Mouse (Mus musculus): ENCODE data around the gene Vezf1.
"Not testable (repeated sequence)": the region's sequence is repeated elsewhere in the genome, so short reads cannot be mapped to it uniquely, and the experiment has no call there.

Gene Vezf1

DNA sequence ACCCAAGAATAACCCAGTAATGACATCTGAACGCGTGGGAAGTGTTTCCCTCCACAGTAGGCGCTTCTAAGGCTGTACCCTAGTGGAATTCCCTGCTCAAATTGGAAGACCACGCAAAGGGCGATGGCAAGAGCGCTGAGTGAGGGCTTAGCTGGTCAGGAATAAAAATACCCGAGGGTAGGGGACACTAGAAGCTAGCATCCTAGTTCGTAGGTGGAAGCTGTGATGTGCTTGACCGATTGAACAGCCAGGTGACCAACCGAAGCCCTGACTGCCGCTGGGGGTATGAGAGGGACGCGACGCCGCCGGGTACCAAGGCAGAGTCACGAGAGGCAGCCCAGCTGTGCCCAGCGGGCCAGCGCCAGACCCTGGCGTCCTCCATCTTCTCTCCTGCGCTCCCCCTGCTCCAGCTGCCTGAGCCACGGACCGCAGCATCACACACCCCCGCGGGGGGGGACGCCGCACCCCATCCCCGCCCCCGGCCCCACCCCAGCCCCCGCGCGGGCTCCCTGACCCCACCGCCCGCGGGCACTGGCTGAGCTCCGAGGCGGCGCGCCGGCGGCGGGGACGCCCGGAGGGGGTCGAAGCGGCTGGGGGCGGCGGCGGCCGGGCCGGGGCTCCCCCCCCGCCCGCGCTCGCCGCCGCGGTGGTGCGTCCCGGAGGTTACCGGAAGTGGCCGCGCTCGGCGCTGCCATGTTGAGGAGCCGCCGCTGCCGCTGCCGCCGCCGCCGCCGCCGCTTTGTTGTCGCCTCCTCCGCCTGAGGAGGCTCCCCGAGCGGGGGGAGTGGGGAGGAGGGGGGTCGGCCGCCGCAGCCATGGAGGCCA is at the start of gene Vezf1:
Vezf1 (plus strand) TSS at position 694 of the 825 bp plus-strand sequence.
- DNase-seq (ENCODE audit: low spot score) = peak; percentile 83

DNA sequence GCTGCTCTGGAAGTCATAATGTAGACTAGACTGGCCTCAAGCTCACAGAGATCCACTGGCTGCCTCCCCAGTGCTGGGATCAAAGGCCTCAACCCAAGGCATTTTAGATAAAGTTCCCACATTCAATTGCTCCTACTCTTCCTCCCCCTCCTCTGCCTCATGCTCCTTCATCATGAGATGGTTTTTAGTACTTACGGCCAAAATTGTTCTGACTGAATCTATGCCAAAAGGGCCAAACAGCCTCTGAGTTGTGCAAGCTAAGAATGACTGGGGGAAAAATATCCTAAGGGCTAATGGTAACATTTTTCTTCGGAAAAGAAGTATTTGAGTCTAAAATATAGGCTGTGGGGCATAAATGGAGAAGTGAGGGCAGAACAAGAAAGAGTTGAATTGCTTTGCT is 44.1 kb upstream of the Vezf1 start:
- no peak for DNase-seq (ENCODE audit: low spot score)

DNA sequence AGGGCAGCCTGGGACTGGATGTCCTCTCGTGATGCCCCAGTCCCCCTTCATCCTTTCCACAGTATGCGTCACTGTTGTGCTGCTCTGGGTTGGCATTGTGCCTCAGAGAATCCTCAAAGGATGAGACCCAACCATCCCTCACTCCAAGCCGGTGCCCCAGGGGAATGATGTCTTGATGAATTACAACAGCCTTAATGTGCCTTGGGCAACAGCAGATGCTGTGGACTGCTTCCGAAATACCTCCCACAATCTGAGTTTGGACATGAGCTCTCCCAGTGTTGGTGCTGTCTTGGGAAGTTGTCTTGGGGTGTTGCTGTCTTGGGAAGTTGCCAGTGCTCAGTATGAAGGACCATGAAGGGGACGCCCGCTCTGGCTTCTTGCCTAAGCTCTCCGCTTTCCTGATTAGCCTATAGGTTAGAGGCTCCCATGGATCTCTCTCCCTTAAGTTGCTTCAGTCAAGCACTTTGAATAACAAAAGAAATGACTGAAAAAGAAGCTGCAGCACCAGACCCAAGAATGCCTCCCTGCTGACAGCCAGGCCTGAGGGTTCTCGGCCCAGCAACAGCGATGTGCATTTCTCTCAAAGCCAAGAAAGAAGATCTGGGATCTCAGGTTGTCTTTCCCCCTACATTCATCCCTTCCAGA is 40.6 kb upstream of the Vezf1 start:
- no peak for DNase-seq (ENCODE audit: low spot score)

DNA sequence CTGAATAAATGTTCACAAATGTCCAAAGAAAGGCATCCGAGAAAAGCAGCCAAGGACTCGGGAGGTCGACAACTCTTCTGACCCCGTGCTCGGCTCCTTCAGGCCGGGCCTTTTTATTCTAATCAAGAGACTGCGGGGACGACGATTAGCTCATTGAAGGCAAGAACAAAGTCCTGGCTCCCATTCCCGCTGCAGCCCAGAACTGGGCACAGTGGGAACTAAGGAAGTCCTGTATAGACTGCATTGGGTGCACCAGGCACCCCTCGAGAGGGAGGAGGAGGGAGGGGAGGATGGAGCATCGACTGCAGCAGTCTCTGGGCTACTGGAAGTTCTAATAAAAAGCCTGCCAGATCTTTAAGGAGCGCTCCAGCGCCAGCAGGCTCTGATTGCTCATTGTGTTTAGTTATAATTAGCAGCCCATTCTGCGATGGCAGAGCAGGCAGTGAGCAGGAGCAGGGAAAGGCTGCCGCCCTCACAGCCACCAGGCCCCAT is 39.8 kb upstream of the Vezf1 start:
- no peak for DNase-seq (ENCODE audit: low spot score)

DNA sequence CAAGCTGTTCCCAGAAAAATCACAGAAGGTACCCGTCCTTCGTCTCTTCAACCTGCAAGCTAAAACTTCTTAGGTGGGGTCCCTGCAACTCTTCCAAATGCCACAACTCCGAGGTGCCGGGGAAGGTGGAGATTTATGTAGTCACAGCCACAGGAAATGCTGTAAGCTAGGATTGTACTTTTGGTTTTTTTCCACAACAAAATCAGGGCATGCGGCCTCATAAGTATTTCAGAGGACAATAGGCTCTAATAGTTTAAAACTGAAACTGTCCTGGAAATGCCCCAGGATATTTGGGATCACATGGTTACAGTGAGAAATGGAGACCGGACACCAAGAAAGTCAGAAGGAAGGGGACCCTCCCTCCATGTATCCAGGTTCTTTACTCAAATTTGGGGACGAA is 37.9 kb upstream of the Vezf1 start:
- DNase-seq (ENCODE audit: low spot score) = no peak

DNA sequence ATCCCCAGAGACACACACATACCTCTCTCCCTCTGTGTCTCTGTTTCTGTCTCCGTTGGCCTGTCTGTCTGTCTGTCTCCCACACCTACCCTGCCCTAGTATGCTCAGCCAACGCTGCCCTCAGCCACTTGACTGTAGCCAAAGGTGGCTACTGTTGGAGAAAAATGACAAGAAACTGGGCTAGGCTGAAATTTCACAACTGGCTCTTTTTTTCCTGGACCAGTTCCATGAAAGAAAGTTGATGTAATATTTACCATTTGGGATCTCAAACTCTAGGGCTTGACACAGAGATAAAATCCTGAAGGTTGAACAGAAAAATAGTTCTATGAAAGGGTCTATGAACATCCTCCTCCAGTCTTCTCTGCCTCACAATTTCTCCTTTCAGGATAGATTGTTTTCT is 37.2 kb upstream of the Vezf1 start:
- no peak for DNase-seq (ENCODE audit: low spot score)

DNA sequence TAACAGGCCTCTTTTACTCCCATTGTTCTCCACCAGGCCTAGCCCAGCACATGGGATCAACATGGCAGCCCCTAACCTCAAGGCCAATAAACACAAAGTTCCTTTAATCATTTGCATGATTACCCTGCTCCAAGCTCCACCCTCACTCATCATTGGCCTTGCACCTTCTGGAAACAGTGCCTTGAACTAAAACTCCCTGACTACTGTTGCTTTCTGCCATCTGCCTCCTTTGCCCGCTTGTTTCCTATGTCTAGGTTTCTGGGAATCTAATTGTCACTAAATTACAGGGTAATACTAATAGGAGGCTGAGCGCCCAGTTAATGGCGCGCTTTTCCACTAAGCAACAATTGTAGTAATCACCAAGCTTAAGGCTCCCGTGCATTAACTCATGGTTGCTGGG is 36.3 kb upstream of the Vezf1 start:
- DNase-seq (ENCODE audit: low spot score) = no peak

DNA sequence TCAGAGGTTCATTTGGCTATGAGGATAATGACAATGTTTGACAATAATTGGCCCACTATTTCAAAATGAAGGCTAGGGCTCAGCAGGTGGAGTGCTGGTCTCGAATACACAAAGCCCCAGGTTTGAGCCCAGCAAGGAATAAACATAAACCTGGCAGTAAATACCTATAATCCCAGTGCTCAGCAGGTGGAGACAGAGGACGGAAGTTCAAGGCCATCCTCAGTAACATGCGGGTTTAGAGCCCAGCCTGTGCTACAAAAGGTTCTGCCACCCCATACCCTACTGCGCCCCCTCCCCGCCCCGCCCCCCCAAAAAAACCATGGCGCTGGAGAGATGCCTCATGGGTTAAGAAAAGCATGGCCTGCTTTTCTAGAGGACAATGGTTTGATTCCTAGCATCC is 32.1 kb upstream of the Vezf1 start:
- DNase-seq (ENCODE audit: low spot score) = no peak

DNA sequence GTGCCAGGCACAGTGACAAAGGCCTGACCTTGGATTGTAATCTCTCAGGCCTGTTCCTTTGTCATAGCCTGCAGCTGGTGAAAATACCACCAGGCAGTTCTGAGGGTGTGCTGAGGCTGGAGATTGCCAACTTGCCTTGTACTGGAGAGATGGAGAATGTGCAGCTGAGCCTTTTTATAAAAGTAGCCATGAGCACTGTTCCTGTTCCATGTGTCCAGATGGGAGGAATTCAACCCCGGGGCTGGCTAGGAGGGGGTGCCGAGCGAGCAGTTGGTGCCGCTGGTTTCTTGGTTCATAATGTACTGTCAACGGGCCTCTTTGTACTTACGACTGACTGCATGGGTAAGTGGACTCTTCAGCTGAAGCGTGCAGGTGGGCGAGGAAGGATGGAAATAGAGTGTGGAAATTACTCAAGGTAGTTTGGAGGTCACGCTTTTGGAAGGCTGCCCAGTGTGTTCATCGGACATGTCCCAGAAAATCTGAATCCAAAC is 31.3 kb upstream of the Vezf1 start:
- no peak for DNase-seq (ENCODE audit: low spot score)

DNA sequence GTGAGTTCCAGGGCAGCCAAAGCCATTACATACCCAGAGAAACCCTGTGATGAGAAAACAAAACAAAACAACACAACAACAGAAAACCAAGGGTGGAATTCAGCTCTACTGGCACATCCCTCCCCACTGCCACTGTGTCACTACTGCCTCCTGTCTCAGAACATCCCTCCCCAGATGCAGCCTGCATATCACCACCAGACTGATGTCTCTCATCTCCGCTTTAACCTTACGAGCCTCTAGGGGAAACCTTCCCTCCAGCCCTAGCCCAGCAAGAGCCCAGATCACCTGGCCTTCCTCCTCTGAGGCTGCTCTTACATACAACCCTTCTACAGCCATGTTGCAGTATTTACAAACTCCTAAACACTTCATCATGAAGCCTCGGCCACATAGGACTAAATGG is 30.7 kb upstream of the Vezf1 start:
- no peak for DNase-seq (ENCODE audit: low spot score)

DNA sequence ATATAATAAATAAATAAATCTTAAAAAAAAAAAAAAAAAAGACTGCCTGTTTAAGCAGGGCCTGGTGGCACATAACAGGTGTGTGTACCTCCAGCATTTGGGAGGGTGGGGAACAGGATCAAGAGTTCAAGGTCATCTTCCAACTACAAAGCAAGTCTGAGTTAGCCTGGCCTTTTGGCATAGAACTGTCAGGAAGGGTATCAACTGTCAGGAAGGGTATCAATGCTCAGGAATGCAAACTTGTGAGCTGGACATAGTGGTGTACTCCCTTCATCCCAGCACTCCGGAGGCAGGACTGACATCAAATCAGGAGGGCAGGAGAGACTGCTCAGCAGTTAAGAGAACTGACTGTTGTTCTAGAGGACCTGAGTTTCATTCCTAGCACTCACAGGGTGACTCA is 29.0 kb upstream of the Vezf1 start:
- no peak for DNase-seq (ENCODE audit: low spot score)

DNA sequence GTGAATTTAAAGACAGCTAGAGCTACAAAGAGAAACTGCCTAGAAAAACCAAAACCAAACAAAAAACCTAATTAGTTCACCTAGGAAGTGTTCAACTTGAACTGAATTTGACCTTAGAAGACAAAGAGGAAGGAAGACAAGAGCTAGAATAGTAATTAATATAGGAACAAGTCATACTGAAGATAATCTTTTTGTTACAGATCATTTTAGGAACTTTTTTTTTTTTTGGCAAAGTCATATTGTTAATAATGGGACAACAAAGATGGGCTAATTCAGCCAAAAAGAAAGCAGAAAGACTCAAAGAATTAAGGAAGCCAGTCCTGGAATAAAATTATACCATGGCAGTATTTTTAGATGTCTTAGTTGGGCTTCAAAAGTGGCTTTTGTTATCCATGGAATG is 23.8 kb upstream of the Vezf1 start:
- no peak for DNase-seq (ENCODE audit: low spot score)

DNA sequence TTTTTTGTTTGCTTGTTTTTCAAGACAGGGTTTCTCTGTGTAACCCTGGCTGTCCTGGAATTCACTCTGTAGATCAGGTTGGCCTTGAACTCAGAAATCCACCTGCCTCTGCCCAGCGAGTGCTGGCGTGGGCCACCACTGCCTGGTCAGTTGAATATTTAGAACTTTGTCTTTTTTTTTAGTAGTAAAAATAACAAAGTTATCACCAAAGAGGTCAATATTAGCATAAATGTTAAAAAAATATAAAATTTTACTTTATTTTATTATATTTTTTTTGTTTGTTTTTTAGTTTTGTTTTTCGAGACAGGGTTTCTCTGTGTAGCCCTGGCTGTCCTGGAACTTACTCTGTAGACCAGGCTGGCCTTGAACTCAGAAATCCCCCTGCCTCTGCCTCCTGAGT is 22.9 kb upstream of the Vezf1 start:
- not testable (repeated sequence) for DNase-seq (ENCODE audit: low spot score)

DNA sequence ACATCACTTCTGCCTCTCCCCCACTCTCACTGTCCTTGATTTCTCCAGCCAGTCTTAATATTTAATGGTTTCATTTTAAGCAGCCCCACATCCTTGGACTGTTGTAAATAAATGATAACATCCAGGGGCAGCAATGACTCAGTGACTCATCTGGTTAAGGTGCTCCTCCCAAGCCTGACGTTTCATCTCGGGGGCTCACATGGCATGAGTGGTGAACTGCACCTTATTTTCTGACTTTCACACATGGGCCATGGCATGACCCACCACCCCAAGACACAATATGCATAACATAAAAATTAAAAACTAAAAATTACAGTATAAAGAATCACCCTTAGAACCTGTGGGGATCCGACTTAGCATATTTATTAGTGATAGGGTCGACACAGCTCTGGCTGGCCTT is 22.2 kb upstream of the Vezf1 start:
- DNase-seq (ENCODE audit: low spot score) = no peak

DNA sequence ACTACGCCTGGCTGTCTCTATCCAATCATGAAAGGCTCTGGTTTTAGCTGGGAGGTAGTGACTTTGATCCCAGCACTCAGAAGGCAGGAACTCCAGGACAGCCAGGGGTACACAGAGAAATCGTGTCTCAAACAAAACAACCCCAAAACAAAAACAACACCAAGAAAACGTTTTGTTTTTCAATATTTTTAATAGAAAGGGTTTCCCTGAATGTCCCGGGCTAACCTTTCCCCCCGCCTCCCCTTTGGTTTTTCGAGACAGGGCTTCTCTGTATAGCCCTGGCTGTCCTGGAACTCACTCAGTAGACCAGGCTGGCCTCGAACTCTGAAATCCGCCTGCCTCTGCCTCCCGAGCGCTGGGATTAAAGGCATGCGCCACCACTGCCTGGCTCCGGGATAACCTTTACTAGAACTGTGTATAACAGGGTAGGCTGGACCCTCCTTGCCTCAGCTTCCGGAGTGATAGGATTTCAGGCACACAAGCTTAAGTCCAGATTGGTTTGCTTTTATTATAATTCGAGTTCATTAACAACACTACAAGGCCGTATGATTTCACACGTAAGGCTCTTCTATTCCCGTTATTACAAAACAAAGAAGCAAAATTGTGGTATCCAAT is 21.6 kb upstream of the Vezf1 start:
- DNase-seq (ENCODE audit: low spot score) = peak; percentile 29

DNA sequence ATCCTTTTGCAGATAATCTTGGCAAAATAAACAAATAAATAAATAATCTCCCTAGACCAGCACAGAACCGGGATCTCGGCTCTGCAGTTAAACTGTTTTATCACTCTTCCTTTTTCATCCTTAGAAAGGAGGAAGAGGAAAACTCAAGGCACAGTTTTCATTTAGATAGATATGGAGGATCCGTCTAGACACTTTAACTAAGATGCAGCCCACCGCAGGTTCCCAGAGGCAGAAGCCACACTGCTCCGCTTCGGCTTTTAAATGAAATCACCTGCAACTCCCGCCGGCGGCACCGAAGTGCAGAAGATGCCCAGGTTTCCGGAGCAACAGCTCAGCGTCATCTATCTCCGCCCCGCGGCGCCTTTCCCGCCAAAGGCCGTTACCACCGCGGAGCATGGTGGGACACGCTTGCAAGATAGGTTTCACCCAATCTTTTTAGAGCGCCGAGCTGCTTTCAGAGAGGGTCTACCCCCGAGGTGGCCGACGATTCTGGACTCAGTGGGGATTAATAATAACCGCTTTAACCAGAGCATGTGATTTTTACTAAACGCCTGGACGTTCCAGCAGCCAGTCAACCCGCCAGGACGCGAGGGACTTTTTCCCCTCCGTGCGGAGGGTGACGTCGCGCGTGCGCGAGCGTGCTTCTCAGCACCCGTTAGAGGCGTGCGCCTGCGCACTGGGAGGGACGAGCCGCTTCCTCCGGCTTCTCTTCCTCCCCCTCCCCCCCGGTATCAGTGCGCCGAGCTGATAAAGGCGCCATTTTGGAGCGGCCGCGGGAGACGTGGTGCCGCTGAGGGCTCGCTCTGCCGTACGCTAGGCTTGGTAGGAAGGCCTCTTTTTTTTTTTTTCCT is 20.9 kb upstream of the Vezf1 start, which contains the start of gene Srsf1:
Srsf1 (plus strand) TSS at position 430 of the 851 bp plus-strand sequence.
- DNase-seq (ENCODE audit: low spot score) = peak; percentile 99

DNA sequence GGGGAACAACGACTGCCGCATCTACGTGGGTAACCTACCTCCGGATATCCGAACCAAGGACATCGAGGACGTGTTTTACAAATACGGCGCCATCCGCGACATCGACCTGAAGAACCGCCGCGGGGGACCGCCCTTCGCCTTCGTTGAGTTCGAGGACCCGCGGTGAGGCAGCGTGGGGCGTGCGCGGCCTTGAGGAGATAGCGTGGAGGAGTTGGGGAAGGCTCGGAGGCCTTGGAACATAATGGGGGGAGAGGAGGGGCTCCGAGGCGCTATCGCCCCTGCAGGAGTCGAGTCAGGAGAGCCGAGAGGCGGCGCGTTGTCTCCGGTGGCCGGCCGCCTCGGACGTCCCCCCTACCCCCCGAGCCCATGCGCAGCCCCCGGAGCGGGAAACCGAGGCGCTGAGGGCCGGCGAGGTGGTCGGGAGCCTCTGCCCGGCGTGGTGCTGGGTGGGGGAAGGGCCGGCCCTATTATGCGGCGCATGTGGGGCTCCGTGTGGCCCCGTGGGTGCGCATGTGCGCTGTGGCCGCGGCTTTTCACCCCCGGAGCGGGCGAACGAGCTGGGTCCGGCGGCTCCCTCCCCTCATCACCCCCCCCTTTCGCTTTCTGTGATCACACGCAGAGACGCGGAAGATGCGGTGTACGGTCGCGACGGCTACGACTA is 20.1 kb upstream of the Vezf1 start:
- DNase-seq (ENCODE audit: low spot score) = peak; percentile 88

DNA sequence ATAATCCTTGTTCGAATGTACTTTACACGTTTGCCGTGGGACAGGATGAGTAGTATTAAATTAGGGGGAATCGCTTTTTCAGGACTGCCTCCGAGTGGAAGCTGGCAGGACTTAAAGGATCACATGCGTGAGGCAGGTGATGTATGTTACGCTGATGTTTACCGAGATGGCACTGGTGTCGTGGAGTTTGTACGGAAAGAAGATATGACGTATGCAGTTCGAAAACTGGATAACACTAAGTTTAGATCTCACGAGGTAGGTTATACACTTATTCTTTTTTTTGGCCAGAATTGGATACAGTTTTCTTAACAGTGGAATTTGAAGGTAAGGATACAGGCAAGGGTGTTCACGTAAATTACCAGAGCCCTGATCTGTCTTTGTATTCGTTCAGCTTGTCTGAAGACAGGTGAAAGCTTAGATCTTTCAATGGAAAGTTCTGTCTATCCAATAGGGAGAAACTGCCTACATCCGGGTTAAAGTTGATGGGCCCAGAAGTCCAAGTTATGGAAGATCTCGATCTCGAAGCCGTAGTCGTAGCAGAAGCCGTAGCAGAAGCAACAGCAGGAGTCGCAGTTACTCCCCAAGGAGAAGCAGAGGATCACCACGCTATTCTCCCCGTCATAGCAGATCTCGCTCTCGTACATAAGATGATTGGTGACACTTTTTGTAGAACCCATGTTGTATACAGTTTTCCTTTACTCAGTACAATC is 19.0 kb upstream of the Vezf1 start:
- no peak for DNase-seq (ENCODE audit: low spot score)

DNA sequence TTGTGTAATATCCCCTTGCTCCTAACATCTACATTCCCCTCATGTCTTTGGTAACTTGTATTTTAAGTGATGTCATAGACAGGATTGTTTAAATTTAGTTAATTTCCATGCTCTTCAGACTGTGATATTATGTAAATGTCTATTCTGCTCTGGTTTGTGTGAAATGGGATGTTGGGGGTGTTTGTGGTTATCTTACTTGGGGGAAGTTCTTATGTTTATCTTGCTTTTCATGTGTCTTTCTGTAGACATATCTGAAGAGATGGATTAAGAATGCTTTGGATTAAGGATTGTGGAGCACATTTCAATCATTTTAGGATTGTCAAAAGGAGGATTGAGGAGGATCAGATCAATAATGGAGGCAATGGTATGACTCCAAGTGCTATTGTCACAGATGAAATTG is 18.3 kb upstream of the Vezf1 start:
- no peak for DNase-seq (ENCODE audit: low spot score)

DNA sequence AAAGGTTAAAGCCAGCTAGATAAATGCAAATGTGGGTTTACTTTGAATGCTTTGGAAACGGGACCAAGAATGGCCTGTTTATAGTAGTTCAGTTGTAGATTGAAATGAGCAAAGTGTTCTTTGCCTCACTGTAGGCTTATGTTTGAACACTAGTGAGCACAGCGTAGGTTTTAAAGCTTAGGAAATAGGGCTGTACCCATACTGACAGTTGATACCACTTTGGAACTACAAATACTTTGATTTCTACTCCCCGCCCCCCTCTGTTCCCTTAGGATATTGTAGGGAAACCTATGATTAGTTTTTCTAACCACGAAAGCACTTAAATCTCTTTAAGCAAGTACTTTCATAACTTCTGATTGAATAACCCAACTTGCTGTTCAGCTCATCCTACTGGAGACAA is 15.4 kb upstream of the Vezf1 start:
- no peak for DNase-seq (ENCODE audit: low spot score)

DNA sequence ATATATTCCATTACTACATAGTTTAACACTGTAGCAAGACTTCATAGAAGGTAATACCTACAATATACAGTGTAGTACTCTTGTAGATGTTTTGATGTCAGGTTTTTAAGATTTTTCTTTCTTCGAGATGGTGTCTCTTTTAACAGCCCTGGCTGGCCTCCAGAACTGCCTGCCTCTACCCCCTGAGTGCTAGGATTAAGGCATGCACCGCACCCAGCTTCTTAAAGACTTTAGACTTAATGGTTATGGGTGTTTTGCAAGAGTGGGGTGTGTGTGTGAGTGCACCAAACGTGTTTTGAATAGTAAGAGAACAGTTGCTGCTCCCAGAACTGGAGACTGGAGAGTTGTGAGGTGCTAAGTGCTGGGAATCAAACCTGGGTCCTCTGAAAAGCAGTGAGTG is 14.3 kb upstream of the Vezf1 start:
- no peak for DNase-seq (ENCODE audit: low spot score)
